Mouse (Mus musculus) brain, embryonic 14.5 days (tissue): ENCODE measurements at regions not wholly inside any gene's neighbourhood (a gene's known extent, or its start where the extent isn't known, plus 50 kb on each side); places are given as distances from the start of the nearest gene placed in this dataset.

Experiments used
- CTCF ChIP-seq: fragments of 200-500 bp; IDR thresholded peaks from 2 replicates; pipeline ENCODE4 v1.5.1; 2012; ENCODE audit warnings: inconsistent platforms, mild to moderate bottlenecking, moderate library complexity, borderline replicate concordance; ENCODE audit not compliant: insufficient read depth, insufficient read length; ENCODE audit errors: extremely low read depth
- POLR2A ChIP-seq: fragments of 200-500 bp; IDR thresholded peaks from 2 replicates; pipeline ENCODE4 v1.6.1; 2012; ENCODE audit warnings: mild to moderate bottlenecking, inconsistent platforms, borderline replicate concordance; ENCODE audit not compliant: poor library complexity, insufficient read depth, insufficient read length, severe bottlenecking; ENCODE audit errors: extremely low read depth

GRCm38 (mm10) chr11:114597225-114597624 is 71.1 kb upstream of the Rpl38 start:
- no peak for TF ChIP-seq POLR2A
- TF ChIP-seq CTCF: no peak
